Mouse (Mus musculus): ENCODE results near the gene Ppp1r14b.

Ppp1r14b gene

DNA sequence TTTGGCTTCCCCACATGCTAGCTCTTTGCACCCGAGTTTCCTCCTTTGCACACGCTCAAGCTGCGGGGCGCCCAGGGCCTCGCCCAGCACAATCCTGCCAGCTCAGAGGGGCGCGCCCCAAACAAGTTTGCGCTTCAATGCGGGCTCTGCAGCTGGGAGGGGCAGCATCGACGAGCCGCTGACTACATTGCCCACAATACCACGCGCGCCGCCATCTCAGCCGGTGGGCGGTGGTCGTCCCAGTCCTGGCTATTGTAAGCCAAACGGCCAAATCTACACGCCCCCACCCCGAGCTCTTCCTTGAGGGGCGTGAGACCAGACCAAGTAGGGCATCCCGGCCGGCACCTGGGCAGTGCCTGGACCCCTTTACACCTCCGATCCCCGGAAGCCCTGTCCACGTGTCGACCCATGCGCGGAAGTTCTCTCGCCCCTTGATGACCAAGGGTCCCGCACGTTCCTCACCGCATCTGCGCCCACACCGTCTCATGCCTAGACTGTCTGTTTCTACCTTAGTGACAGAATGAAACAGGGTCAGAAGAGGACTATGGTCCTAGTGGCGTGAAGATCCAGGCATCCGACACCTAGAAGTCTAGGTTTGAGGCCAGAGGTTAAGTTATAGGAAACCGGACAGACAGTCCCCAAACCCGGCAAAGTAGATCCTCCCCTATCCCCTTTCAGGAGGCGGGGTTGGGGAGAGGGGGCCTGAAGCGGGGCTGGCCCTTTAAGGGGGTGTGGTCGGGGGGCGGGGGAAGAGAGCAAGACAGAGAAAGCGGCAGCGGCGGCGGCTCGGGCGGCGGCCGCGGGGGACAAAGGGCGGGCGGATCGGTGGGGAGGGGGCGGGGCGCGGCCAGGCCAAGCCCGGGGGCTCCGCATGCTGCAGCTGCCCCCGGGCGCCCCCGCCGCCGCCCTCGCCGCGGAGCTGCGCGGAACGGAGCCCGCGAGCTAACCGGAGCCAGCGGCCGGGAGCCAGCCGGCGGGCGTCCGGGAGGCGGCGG lies at the start of gene Ppp1r14b:
Gene Ppp1r14b (plus strand): TSS at position 758 of the 995 bp plus-strand sequence.
- DNase-seq: peak; percentile 94

DNA sequence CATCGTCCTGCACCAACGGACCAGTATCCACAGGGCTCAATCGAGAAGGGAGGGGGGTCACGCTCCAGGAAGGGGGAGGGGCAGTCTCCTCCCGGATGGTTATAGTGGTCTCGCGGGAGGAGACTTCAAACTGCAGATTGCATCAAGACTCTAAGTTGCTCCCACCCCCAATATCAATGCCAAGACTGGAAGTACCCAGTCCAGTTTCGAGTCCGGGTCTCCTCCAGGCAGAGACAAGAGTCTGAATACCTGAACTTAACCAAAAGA lies 49.5 kb upstream of the Ppp1r14b start, which contains the start of gene Catsperz:
Gene Catsperz (minus strand): TSS at position 74 of the 267 bp plus-strand sequence.
- peak; percentile 67 for DNase-seq

DNA sequence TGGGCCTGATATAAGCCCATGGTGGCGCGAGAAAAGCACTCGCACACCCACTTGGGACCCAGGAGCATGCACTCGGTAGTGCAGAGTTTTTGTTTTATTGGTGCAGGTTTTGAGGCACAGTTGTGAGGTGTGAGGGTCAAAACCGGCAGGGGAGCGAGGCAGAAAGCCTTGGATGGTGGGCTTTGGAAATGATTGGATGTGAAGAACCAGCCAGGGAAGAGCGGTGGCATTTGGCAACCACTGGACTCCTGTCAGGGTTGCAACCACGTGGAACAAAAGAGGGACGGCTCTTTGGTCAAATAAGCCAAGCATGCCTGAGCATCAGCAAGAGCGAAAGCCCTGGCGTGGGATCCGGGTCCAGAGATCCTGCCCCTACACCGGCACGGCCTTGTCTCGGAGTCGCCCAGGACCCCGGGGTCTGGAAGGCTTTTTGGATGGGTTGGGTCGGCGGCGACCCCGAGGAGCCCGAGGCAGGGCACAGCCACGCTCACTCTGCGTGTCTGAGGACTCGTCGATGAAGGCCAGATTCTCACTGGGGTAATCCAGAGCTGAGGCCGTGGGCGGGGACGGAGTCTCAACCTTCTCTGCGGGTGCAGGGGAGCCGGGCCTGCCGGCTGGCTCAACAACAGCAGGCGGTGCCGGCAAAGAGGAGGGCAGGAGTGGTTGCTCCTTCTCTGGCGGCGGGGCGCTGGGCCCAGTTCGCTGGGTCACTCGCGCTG lies 49.0 kb upstream of the Ppp1r14b start:
- DNase-seq: no peak

DNA sequence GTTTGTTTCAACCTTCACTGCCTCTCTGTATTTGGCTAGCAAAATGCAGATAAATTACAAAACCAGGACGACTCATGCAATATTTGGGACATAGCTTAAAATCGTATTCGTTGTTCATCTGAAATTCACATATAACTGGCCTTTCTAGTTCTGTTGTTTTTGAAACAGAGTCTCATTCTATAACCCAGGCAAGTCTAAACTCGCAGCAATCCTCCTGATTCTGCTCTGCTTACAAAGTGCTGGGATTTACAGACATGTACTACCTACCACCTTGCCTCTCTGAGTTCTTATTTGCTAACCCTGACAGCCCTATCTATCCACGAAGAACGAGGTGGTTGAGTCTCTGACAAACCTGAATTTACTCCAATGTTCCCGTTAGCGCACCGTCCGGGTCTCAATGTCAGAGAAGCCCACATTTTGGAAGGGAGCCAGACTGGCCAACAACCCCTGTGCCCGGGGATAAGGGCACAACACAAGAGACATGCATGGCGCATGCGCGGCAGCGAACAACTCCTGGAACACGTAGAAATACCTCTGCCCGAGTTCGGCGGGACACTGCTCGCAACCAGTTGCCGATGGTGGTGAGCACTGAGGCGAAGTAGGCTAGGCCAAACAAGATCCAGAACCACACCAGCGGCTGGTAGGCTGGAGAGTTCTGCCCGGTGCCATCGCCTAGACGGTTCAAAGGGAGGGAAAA lies 48.1 kb upstream of the Ppp1r14b start:
- peak; percentile 72 for DNase-seq

DNA sequence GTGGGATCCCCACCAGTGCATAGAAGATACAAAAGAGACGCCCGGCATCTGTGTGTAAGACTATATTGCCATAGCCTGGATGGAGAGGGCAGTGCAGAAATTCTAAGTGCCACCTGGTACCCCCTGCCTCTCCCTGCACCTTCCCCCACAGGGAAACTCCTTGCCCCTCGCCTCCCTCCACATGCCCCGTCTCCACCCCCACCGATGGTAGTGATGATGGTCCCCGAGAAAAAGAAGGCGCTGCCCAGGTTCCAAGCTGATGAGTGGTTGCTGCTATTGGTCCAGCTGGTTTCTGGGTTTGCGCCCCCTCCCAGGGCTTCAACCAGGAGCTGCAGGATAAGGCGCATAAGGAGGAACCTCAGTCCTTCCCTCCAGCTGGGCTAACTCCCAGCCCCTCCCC lies 46.7 kb upstream of the Ppp1r14b start:
- no peak for DNase-seq

DNA sequence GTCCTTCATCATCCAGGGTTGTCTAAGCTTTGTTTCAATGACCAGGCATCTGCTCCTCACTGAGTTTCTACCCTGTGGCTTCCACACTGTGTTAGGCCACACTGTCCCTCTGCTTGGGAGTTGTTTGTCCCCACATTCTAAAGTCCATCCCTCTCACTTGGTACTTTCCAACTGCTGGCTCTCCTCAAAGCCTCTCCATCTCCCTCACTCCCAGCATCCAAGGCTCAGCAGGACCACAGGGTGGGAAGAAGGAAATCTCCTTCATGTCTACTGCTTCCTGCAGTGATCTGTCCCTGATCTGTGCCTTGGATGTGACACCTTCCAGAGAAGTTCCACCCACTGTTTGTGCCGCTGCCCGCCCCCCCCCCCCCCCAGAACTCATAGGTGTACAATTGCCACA lies 43.8 kb upstream of the Ppp1r14b start:
- DNase-seq: no peak

DNA sequence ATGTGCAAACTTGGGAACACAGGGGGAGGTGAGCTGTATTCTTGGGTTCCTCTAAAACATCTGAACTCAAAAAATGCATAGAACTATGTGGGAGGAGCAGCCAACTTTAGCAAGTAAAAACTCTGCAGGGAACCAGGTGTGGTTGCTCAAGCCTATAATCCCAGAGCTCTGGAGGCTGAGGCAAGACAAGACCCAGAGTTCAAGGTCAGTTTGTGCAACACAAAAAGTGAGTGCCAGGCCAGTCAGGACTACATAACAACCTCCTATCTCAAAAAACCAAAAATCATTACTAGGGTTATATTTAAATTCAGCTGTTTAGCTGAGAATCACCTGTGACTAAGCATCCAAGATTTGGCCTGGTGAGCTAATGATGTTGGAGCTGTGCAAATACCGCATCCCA lies 42.8 kb upstream of the Ppp1r14b start:
- DNase-seq: no peak

DNA sequence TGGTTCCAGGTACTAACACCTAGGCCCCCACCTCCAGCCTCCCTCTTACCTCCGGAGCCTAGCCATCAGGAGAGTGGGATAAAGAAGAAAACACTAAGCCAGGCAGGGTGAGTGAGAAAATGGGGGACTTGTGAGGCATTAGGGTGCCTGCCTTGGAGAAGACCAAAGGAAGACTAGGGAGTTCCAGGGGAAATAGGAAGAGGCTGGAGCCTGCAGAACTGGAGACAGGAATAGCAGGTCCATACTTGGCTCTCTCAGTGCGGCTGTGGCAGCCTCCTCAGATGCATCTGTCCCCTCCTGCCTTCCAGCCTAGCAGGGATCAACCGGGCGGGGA lies 41.7 kb upstream of the Ppp1r14b start:
- no peak for DNase-seq

DNA sequence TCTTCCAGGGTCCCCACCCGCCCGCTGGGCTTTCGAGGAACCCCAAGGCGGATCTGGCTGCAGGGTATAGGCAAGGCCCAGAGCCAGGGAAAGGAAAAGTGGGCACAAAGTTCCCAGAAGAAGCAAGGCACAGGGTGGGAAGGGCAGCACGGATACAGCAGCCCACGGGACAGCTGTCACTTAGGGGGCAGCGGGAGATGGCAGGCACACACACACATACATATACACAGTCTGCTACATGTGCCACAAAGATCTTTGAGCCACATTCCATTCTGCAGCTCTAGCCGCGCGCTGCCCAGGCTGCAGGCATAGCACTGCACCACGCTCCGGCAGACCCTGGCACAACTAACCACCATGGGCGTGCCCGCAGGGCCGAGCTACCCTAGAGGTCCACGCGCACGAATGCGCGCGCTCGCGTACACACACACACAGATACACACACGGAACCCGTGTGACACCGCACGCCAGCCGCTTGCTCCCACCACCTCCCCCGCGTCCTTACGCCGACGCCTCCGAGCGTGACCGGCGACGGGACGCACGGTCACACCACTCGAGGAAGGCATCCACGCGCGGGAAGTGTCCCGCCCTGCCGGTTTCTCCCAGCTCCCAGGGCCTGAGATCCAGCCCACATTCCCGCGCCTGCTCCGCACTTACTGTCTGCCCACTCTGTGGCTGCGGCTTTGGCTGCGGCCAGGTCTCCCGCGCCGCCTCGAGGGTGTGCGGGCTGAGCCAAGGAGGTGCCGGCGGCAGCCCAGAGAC lies 41.2 kb upstream of the Ppp1r14b start:
- DNase-seq: peak; percentile 58

DNA sequence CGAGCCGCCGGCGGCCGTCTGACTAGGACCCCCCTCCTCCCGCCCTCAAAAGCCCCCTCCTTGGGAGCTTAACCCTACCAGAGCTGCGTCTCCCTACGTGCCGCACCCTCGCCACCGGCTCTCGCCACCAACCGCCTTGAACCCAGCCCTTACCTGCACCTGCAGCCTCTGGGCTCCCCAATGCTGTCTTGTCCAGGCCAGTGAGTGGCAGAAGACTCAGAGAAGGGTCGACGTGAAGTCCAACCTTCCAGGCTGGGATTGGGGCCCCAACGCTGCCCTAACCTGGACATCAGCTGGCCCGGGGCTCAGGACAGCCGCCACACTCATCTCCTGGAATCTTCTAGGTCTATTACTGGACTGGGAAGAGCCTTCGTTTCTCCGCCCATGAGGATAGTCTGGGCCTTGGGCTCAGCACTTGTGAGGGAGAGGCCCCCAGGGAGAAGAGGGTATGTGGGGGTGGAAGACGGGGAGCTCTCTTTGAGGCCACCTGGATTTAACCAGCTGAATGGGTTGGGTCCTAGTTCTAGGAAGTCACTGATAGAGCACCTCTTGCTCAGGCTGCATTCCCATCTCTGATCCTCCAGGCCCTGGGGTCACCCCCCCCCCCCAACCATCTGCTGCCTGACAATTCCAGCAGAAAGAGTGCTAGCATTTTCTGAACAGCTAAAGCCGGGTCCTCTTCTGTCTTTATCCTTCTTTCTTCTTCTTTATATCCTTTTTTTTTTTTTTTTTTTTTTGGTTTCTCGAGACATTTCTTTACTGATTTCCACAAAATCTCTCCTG lies 40.4 kb upstream of the Ppp1r14b start, which contains the start of gene Kcnk4:
Gene Kcnk4 (minus strand): TSS at position 321 of the 783 bp plus-strand sequence.
- DNase-seq: no peak

DNA sequence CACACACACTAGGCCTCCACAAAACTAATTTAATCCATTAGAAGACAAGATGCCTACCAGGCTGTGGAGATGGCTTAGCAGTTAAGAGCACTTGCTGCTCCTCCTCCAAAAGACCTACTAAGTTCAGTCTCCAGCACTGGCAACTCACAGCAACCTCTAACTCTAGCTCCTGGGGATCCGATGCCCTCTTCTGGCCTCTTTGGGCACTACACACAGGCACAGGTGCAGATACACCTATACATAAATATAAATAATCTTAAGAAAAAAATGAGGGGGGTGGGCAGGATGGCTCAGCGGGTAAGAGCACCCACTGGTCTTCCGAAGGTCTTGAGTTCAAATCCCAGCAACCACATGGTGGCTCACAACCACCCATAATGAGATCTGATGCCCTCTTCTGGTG lies 38.5 kb upstream of the Ppp1r14b start:
- no peak for DNase-seq

DNA sequence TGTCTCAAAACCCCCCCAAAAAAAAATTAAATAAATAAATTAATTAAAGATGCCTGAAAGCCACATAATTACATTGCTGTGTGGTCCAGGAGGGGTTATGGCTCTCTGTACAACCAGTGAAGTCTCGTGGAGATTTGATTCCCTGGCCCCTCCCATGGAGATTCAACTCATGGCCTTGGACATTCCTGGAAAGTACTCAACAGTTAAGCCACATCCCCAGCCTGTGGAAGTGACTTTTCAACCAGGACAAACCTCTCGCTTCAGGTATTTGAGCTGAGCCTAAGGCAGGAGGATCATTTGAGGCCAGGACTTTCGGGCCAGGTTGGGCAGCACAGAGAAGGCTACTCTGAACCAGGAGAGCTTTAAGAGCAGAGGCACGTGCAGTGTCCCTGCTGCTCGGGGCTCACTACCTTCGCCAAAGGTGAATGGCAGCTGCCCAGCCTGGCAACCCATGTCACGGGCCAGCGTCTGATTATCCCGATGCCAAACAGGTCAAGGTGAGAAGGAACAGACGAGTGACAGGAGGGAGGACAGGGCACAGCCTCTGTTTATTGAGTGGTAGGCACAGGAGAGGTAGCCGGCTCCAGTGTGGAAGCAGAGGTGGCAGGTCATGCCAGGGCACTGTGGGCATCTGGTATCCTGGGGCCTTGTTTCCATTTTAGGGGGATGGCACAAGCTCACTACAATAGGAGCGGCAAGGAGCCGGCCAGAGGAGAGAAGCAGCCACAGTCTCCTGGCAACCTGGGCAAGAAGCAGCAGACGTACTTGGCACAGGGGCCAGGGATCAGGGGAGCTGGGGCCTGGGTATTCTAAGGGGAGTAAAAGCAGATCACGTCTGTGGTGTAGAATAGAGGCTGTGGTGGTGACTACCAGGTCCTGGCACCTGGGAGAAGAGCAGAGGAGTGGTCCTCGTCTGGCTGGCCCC lies 37.0 kb upstream of the Ppp1r14b start:
- DNase-seq: no peak

DNA sequence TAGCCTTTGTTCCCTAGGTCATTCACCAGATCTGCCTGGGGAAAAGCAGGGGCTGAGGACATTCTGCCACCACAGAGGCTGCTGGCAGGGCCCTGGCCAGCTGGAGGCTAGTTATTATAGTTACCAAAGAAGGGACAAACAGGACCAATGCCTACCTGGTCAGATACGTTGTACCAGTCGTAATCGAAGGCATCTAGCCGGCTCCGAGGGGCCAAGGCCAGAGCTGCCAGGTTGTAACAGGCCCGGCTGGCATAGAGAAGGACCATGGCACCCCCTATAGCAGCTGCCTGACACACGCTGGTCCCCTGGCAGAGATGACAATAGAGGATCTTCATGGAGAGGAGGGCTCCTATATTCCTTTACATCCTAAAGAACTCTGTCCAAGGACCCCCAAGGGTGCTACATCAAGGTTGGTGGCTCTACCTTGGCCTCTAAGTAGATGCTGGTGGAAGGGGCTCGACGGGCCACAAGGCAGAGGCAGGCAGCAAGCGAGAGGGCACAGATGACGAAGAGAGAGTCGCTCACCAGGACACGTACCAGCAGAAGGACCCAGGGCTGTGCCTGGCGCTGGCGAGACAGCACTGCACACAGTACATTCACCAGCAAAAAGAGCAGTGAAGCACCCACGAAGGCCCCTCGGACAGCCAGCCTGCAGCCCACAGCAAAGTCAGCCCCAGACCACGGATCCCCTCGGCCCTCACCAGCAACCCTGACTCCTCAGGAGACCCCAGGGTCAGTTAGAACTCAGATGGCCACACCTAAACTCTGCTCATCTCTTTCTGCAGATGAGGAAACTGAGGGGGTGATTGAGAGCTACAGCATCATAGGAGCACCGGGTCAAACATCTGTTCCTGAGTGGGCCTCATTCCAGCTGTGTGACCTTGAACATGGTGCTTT lies 35.4 kb upstream of the Ppp1r14b start:
- DNase-seq: no peak

DNA sequence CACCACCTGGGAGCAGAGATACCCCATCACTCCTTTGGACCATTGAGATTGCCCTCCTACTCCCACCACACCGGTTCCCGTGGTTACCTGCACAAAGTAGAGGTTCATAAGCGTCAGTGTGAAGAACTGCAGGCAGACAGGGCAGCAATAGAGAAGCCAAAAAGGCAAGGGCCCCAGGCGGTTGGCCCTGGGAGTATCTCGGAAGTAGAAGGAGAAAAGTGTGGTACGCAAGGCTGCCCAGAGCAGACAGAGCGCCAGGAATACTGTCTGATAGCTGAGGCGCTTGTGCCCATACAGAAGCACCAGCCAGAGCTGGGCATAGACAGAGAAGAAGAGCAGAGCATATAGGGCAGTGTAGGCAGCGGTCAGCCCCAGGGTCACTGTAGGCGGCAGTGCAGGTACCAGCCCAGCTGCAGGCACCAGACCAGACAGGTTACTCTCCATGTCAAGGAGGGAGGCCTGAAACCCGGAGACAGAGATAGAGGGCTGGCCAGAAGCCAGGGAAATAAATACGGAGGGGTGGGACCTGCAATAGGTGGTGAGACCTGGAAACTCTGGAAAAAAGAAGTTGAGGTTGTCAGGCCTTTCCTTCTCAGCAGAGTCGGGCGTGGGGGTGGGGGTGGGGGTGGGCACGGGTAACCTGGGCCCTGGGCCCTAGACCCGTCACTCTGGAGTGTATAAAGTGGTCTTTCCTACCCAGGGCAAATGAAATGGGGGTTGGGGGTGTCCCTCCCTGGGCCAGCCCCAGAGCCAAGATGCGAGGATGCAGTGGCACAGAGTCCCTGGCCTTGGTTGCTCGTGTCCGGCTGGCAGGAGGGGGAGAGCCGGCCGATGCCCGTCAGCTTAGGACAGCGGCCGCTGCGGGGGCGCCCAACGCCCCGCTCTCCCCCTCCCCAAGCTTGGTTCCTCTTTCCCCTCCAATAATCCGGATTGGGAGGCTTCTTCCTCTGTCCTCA lies 34.1 kb upstream of the Ppp1r14b start:
- DNase-seq: no peak

DNA sequence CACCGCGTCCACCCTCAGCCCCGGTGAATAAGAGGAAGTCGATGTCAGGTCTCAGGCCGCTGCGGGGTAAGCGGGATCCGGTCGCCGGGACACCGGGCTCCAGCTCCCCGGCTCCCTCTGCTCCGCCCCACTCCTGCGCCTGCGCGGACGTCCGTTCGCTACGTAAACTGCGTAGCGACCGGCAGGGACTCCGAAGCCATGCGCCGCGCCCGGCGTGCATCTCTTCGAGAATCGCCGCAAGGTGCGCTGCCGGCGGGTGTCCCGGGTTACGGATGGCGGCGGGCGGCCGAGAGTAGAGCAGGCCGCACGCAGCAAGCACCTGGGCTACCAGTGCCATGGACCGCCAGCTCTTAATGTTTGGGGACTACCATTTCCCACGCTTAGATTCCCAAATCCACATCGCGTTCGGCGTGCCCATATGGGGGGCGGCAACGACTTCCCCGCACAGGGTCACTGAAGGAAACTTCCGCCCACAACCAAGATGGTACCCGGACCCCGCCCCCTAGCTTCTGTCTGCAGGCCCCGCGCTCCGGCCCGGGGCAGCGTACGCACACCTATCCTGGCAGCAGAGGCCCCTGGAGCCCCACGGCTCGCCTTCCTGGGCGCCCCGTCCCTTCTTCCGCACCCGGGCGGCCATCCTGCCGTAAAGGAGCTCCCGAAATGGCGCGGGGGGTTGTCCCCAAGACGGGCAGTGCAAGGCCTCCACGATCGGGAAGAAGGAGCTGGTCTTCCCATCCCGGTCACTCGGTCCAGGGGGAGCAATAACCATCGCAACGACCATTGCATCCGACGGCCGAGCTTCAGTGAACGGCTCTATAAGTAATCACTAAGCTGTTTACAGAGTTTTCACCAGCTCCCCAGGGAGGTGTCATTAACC lies 33.2 kb upstream of the Ppp1r14b start, which contains the start of gene Bad:
Gene Bad (plus strand): TSS at position 490 of the 877 bp plus-strand sequence.
- DNase-seq: peak; percentile 97

DNA sequence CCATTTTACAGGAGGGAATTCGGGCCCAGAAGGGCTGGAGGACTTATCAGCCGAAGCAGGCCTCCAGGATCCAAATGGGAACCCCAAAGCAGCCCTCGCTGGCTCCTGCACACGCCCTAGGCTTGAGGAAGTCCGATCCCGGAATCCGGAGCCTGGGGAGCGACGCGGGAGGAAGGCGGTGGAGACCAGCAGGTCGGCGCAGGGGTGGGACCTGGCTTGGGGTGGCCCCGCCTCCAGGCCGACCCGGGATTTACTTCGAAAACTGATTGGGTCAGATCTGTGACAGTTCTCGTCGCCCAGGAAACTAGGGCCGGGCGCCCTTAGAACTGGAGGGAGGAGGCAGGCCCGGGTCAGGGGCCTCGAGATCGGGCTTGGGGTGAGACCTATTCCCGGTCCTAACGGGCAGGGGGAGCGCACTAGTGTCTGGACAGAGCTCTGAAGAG lies 32.5 kb upstream of the Ppp1r14b start, which contains the start of gene Gpr137:
Gene Gpr137 (minus strand): TSS at position 232 of the 443 bp plus-strand sequence.
- peak; percentile 97 for DNase-seq

DNA sequence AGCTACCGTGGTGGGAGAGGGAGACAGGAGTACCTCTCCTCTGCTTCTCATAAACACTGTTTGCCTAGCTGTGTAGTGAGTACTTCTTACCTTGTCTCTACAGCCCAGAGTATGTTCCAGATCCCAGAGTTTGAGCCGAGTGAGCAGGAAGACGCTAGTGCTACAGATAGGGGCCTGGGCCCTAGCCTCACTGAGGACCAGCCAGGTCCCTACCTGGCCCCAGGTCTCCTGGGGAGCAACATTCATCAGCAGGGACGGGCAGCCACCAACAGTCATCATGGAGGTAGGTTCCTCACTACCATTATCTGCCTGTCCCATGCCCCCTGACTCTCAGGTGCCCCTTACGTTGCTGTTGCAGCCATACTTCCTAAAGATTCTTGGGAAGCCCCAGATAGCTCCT lies 32.0 kb upstream of the Ppp1r14b start:
- DNase-seq: no peak

Measured in kidney, postnatal 10 days (tissue).